8 mouse cellular contexts compared by ENCODE assay signal in the genomic region with DNA sequence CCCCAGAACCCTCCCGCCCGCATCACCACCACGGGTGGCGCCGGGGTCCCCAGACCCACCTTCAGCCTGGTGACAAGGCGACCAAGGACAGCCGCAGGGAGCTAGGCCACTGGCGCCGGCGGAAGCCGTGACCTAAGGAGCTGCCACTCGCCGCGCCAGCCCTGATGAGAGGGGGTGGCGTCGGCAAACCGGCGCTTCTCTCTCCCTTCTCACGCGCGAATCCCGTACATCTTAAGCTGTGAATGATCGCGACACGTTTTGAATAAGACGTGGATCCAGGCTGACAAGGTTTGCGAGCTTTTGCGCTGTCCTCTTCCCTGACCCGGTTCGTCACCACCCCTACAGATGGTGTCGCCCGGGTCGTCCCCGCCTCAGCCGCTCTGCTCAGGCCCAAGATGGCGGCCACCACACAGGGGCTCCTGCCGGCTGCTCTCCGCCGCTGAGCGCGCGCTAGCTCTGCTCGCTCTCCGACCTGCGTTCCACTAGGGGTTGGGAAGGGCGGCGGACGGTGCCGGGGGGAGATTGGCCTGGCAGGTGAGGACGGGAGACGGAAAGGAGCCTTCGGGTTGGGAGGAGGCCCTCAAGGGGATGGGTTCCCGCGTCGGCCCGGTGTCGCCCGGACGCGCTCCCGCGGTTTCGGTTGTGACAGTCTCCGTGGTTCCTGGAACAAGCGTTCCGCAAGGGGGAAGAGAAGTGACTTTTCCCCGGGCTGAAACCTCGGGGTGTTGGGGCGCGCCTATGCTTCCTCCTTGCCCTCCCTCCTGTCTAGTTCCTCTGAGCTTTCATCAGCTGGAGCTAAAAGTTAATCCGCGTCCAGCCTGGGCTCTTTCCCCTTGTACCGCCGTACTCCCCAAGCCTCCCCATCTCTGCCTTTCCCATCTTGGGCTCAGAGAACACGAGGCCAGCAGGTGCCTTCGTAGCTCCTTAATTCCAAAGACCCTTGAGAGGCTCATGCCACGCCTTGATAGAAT. TPM values are rescaled to one million over a fixed set of nuclear protein-coding genes. Genes with fewer than 3 reads are reported as not detected.
DNase-seq lines count a peak whose midpoint lies in the region; ATAC-seq and TF ChIP-seq lines count a peak whose summit lies in the region.

Gene Cpsf2 (plus strand): TSS at position 388 of the 971 bp plus-strand sequence.

- DNase-seq in gastrocnemius, postnatal 10 days: peak; percentile 78
- DNase-seq in left cerebral cortex, postnatal 10 days (ENCODE audit: extremely low spot score in 1 of 2, low spot score in 2 of 2): peak; percentile 69 to 89
- peak; percentile 92 for DNase-seq in right cerebral cortex, postnatal 25 days
- peak; percentile 81 to 82 for DNase-seq in urinary bladder, postnatal 4 days (ENCODE audit: low spot score in 2 of 2)

- peaks cover 13% of the 10 kb centered on the region for H3K4me1 ChIP-seq in cortical plate, adult 2 months (ENCODE audit: control insufficient read depth, insufficient read depth, low read length)

- peak within 1 kb of the TSS; percentile 78 for H3K4me3 ChIP-seq in cortical plate, adult 2 months (ENCODE audit: insufficient read depth, low read length)

- peak; percentile 83 for ATAC-seq in activated CD4-positive, CD25-positive, alpha-beta regulatory T cell, adult 4 months
- peak; percentile 83 for ATAC-seq in inflammation-experienced regulatory T-cells, adult 6 months
- ATAC-seq in megakaryocyte-erythroid progenitor cell, adult 5-6 weeks (replicated peaks; ENCODE audit: low FRiP score, low TSS enrichment, poor library complexity, severe bottlenecking): peak; percentile 69

- peak within 1 kb of the TSS; percentile 95 for H3K27ac ChIP-seq in cortical plate, adult 2 months (ENCODE audit: insufficient read depth, low read length)

- TF ChIP-seq CTCF in cortical plate, adult 2 months (IDR thresholded peaks at IDR 0.05; ENCODE audit: extremely low read depth, insufficient read depth, low read length): no peak

- intact Hi-C loops in left cerebral cortex, postnatal 10 days (cut with DNase I): no loop called here

- TF ChIP-seq POLR2A in cortical plate, adult 2 months (IDR thresholded peaks at IDR 0.05; ENCODE audit: extremely low read depth, insufficient read depth, low read length): no peak; the same call in none of the 2 replicates

RNA-seq across cellular contexts. Expression of gene Cpsf2, which starts in this region (rescaled TPM):
- polyA plus RNA-seq in activated CD4-positive, CD25-positive, alpha-beta regulatory T cell, adult 4 months (2017; shearing (Covaris generic)): 10 to 100 TPM; 17.0 to 21.1 TPM
- polyA plus RNA-seq in cortical plate, adult 2 months (2012; rRNA removed): 13.3 and 13.6 TPM in 2 replicates
- 10 to 100 TPM; 12.2 to 14.6 TPM for total RNA-seq in gastrocnemius, postnatal 10 days (2021)
- polyA plus RNA-seq in inflammation-experienced regulatory T-cells, adult 6 months (2017; shearing (Covaris generic)): 10 to 100 TPM; 16.2 to 25.8 (median 17.7) TPM
- total RNA-seq in left cerebral cortex, postnatal 10 days (2021): 10 to 100 TPM; 38.0 to 38.1 TPM
- total RNA-seq in megakaryocyte-erythroid progenitor cell, adult 5-6 weeks (2014; fragmentation: Nextera tagmentation): 52.6 and 65.5 TPM in 2 replicates
- 99.1 and 106 TPM in 2 replicates for total RNA-seq in megakaryocyte-erythroid progenitor cell, adult 5-6 weeks (2017)

Comparison
In these comparisons a context has a peak if more than half of its experiments do, and no peak if none do; other contexts are left out.
1. Peak in every context shown above with its lines: DNase-seq, ATAC-seq, H3K4me3 ChIP-seq and H3K27ac ChIP-seq.